Mouse (Mus musculus) c-Kit-positive CD71-positive TER-119-negative erythroid progenitor cells, embryonic 14.5 days (primary cell): ENCODE measurements around the gene Bdh1.

Source experiments
- DNase-seq: peaks from one replicate; pipeline ENCODE4 v3.0.0-alpha.2; 2013; ENCODE audit warnings: low read depth

Gene Bdh1

DNA sequence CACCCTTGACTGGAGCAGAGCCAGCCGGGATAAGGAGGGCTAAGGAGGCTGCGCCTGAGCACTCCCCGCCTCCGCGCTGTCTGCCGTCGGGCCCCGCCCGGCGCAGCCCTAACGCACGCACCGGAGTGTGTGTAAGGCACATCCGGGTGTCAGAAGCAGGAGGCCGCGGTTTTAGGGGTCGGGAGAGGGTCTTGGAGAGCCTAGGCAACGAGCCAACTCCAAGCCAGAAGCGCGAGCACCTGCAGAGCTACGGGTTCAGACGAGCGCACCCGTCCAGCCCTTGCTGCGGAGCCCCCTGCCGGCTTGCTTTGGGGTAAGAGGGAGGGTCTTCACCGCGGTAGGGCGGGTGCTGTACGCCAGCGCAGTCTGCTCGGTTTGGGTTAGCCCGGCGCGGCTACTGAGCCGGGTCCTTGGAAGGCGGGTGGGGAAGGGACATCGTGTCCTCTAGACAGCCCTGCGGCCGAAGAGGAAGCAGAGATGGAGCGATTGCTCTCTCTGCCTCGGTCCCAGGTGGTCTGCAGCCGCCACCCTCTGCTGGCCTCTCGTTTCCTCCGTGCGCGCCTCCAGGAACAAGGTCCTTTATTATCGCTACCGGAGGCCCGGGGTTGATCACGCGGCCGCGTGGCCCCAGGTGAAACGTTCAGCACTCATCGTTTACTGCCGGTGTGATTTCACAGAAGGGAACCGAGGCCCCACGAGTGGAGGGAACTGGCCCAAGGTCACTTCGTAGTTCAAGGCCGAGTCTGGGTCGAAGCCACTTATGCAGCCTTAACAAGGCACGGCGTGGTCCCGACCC is 6.8 kb downstream of the Bdh1 start:
- DNase-seq = no peak

DNA sequence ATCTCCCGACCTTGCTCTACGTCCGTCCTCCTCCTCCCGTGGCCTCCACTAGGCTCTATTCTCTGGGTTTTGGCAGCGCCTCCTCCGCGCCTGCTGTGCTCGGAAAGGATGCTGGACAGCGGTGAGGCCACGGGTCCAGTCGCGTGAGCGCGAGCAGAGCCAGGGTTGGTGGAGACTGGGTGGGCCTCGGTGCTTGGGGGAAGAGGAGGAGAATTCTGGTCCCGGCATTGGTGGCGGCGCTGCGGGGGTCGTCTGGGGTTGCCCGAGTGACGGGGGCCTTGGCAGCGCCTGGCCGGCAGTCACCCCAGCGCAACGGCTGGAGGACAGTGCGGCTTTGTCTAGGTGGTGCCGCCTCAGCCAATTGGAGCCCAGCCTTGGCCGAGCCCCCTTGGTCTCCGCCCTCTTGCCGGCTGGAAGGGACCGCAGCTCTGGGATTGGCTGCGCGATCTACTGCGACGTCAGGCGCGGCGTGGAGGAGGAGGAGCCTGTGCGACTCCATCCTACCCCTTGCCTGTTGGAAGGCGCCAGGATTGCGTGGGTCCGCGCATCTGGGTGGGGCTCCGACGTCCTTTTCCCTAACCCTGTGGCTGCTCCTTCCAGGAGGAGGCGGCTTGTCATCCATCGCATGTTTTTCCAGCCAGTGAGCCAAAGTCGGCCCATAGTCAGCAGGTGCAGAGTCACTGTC is 7.5 kb downstream of the Bdh1 start:
- DNase-seq = peak; percentile 84

DNA sequence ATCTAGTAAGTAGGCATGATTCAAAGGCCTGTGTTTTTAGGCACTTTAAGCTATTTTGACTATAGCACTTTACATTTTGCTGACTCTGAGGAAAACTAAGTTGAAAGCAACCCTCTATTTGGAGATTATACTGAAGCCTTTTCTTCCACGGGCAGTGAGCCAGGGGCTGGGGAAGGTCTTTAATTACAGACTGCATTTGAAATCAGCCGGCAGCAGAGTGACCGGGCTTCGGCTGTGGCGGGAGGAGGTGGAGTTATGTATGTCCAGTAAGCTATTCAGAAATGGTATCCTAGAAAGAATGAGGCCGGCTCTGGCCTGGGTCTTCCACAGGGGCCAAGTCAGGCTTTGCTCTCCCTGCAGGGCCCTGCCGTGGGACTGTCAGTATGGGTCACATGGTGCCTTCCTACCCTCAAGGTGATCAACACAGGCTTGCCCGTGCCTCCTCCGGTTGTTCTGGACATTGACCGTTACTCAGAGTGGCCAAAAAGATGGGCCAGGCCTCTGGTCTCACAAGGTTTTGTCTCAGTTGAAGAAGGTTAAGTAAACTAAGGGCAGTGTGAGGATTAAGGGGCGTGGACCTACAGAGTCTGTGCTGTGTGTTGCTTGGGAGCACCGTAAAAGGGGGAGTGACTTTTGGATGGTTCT is 11.5 kb downstream of the Bdh1 start:
- DNase-seq = no peak

DNA sequence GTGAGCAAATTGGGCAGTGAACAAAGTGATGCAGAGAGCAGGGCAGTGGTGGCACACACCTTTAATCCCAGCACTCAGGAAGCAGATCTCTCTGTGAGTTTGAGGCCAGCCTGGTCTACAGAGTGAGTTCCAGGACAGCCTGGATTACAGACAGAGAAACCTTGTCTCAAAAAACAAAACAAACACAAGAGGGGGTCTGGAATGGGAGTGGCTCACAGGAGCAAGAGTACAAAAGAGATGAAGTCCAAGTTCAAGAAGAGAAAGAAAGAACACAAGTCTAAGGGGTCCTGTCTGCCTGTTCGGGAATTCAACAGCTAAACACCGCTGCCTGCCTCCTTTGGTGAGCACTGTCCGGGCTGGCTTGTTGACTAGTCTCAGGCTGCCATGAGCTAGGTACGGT is 13.1 kb downstream of the Bdh1 start:
- no peak for DNase-seq

DNA sequence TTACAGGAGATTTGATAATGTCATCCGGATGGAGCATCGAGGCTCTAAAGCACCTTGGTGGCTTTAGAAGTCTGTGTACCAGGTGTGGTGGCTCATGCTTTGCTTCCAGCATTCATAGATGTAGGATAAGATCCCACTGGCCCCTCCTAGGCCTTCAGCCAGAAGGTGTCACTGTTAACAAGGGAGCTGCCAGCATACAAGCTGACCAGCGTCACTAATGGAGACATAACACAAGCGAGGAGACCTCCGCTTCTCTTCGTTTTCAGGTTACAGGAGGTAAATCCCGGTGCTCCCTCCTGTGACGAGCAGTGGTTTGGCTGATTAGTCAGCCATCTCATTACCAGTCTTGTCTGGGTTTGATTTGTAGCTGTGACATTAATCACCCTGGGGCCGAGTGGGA is 14.0 kb downstream of the Bdh1 start:
- no peak for DNase-seq

DNA sequence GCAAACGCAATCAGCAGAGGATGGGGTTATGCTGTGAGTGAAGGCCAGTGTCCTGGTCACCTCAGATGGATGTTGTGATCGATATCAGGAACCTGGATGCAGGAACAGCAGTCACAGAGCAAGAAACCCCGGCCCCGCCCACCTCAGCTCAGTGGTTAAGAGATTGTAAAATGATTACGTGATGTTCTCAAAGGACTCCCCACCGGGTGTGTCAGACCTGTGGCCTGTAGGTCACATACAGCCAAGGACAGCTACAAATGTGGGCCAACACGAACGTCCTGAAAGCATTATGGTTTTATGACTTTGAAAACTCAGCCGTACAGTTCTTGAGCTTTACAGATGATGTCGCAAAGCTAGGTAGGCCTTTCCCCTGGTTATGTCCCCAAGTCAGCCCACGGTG is 15.3 kb downstream of the Bdh1 start:
- DNase-seq = no peak

DNA sequence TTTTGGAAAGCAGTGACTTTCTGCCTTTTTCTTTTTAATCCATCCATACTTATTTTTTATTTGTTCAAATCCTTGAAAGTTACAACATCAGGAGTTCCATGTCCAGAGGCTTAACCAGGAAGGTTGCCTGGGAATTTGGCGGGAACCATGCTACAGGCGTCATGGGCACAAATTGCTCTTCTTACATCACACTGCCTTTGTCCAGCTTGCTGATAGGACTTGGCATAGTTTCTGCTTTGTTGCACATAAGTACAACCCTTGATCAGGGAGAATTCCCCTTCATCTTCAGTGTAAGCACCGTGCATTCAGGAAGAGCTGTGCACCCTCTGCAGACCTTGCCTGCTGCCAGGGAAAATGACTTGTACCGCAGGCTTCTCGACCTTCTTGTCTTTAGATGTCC is 17.4 kb downstream of the Bdh1 start:
- DNase-seq = no peak

DNA sequence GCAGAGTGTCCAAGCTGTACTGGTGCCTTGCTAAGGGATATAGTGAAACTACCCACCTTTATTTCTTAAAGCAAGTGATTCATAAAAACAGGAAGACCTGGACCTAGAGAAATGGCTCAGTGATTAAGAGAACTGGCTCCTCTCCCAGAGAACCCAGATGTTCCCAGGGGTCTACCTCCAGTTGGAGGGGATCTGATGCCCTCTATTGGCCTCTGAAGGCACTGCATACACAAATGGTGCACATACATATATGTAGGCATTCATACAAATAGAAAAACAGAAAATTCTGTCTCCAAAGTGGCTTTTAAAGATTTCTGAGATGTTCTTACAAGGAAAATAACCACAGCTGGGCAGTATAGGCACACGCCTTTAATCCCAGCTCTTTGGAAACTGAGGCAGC is 18.0 kb downstream of the Bdh1 start:
- no peak for DNase-seq

DNA sequence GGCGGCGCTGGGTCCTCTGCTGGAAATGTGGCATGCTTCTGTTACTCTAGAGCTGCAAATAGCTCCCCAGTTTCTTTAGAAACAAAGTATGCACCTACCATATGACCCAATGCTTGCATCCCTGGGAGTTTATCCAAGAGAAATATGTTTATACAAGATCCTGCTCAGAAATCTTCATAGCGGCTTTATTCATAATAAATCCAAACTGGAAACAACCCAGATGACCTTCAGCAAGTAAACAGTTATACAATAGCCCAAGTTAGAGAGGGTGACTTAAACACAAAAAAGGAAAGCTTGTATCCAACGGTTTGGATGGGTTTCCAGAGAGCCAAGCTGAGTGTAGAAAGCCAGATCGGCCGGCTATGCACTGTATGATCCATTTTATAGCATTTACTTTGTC is 22.4 kb downstream of the Bdh1 start:
- DNase-seq = no peak

DNA sequence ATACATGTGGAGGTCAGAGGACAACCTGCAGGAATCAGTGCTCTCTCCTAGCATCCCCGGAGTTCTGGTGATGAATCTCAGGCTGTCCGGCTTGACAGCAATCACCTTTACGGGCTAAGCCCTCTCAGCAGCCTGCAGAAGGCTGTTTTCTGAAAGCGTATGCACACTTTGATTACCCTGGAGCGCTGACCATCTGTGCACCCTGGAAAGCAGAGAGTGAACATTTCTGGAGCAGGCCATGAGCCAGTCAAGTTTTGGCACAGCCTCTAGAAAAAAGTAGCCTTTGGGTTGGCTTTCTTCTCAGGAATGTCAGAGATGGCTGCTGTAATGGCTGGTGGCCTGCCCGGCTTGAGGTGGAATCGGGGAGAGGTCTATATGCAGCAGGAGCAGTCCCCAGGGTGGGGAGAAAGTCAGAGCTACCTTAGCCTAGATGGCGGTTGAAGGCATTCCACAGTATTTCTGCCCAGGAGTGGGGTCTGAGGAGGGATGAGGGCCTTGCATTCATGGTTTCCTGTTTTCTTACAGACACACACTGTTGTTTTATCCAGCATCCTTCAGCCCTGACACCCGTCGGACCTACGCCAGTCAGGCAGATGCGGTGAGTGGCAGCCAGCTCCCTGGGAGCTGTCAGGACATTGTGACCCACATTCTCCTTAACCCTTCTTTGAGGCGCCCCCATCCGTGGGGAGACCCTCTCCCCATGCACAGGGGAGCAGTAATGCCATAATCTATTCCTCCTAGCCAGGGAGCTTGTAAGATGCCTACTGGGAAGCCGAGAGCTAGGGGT is 24.2 kb downstream of the Bdh1 start:
- DNase-seq = no peak

DNA sequence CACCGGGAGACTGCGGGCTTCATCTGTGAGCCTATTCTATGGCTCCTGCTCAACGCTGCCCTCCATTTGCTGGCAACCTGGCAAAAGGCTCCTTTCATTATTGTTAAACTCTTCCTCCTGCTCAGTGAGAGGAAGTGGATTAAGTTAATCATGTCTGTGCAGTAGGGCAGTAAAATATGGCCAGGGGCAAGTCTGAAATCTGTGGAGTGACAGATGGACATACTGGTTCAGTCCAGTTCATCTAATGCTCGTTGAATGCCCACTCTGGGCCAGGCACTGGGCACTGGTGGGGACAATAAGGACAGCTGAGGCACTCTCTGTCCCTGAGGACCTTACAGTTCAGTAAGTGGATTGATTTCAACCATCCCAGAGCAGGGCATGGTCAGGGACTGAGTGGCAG is 27.9 kb downstream of the Bdh1 start:
- no peak for DNase-seq

DNA sequence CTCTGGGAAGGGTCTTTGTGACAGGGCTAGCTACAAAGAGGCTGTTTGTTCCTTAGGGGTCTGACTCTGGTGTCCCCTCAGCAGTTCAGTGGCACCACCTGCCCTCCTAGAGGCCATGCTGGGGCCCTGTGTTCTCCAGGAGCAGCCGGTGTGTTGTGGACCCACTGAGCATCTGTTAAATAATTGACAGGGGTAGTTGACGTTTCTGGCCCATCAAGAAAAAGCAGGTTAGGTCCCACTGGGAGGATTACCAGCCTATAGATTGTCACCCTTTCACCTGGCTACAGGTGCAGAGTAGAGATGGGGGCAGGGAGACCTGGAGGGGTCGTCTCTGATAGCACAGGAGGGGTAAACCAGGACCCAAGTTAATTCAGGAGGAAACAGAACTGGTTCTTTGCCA is 29.2 kb downstream of the Bdh1 start:
- no peak for DNase-seq

DNA sequence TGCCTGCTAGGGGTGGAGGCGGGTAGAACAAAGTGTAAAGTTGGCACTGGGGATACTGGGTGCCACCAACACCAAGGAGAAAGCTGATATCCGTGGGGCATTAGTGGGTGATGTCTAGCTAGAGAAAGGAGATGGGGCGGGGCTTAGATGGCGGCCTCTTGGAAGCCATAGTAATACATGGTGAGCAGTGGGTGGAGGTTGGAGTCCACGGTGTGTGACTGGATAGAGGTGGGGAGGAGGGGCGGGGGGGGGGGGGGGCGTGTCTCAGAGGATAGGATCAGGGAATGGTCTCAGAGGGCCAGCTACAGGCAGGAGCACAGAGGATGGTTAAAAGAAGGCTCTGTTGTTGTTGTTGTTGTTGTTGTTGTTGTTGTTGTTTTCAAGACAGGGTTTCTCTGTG is 30.4 kb downstream of the Bdh1 start:
- no peak for DNase-seq

DNA sequence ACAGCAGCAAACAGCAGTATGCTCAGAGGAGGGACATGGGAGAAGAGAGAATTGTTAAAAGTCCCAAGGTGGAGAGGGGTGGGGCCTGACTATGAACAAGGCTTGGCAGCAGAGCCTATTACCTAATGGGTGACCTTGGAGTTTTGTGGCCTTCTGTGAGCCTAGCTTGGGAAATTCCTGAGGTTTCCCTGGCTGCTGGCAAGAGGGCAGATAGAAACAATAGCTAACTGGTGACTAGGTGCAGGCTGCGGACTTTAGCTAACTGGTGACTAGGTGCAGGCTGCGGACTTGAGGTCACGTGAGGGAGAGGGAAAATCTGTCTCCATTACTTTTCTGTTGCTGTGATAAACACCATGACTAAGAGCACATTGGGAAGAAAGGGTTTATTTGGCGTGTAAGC is 31.9 kb downstream of the Bdh1 start:
- DNase-seq = no peak

DNA sequence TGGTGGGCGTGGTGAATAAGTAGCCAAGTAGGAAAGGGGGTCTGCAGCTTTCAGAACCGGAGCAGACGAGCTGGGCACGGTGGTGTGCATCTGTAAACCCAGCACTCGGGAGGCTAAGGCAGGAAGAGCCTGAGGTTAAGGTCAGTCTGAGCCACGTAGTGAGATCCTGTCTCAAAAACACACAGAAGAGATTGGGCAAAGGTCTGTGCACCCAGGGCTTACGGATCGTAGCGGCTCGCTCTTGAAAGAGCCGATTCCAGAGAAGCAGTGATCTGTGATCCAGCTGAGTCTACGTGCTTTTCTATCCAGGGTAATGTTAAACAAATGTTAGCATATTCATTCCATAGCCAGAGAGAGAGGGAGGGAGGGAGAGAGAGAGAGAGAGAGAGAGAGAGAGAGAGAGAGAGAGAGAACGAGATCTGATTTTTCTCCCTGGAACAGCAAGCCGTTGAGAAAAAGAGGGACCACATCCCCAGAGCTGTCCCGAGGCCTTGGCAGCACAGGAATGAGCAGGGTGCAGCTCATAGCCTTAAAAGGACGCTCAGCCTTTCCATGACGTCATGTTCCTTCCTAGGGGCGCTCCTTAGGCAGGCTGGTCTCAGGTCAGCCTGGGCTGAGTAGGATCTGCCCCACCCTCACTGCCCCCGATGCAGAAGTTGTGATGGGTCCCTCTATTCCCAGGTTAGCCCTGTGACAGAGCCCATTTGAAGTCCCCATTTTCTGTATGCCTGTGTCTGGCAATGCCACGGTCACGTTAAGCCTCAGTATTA is 33.4 kb downstream of the Bdh1 start:
- DNase-seq = no peak

DNA sequence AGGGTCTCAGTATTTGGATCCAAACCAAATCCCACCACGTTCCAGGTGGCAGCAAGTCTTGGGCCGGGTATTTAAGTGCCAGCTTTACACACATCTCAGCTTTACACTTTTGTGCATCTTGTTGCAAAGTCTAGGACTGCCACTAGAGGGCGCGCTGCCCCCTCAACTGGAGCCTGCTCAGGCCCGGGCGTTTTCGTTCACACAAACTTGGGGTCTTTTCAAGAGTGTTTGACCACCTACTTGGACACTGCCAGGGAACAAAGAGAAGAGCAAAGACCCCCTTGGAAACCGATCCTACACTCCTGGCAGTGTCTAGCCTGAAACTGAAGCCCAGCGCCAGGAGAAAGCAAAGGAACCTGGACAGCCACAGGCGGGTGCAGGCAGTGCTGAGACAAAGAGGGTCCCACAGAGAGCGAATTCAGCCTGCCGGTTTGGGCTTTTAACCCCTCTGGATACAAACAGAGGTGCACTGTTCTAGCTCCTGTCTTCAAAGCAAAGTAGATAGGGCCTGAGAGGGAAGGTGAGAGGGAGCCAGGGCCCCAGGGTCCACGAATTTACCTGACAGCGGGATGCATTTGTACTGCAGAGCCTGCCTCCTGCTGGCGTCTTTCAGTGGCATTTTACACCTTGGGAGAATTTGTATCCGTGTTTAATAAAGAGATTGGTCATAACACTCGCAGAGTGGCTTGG is 36.3 kb downstream of the Bdh1 start:
- peak; percentile 57 for DNase-seq

DNA sequence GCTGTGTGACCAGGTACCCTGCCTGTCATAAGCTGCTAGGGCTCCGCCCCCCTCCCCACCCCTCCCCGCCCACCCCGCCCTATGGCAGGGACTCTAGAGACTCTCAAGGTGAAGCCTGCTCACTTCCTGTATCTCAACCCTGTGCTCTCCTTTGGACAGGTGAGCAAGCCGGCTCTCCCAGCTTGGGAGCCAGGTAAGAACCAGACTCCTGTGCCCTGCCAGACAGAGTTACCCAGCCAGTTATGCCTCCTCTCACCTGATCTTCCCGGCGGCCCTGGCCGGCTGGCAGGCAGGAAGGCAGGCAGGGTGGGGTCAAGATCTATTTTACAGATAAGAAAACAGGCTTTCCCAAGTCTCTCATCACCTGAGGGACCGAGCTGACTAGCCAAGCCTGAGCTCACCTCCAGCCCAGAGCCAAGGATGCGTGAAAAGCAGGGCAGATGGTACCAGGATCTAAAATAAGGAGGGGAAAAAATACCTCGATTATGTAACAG is 37.9 kb downstream of the Bdh1 start:
- no peak for DNase-seq

DNA sequence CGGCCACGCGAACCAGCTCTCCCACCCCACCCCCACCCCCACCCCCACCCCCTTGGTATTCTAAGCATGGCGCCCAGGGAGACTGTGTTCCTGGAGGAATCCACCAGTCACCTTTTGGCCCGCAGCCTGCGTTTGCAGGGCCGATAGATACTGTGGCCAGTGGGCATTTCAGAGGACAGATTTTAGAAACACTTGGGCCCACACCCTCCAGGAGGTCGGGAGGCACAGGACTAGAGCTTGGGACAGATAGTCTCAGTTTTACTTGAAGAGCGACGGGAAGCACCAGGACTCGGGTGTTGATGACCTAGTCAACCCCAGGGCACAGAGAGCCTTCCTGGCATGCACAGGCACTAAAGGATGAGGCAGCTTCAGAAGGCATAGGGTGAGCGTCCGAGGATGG is 38.4 kb downstream of the Bdh1 start:
- DNase-seq = no peak

DNA sequence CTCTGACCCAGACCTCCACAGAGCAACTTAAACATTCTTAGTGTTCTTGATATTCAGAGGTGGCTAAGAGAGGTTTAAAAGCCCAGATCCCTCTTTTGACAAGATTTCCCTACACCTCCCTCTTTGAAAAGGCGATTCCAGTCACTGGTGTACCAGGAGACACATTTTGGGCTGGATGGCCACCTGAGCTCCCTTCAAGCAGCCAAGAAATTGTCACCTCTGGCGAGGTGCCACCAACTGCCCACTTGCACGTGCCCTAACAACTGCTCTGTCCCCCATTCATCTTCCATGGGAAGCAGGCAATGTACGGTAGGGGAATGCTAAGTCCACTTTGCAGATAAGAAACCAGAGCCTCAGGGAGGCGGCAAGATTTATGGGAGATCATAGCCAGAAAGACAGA is 39.0 kb downstream of the Bdh1 start:
- DNase-seq = no peak

DNA sequence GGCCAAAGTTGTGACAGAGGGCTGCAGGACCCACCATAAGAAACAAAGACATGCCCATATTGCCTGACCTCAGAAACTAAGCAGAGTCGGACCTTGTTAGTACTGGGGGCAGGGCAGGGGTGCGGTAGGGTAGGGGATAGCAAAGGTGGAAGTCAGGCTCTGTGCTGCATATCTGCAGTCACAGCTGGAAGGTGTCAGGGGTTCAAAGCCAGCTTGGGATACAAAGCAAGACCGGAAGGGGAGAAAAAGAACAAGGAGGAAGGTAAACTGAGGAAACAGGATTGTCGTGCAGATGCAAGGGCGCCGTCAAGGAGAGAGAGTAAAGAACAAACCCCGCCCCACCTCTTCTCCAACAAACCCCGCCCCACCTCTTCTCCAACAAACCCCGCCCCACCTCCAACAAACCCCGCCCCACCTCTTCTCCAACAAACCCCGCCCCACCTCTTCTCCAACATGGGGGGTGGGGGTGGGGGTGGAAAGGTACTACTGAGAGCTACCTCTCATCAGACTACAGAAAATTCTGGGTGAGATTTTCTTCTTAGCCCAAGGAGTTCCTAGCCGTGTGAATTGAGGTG is 40.1 kb downstream of the Bdh1 start:
- no peak for DNase-seq

DNA sequence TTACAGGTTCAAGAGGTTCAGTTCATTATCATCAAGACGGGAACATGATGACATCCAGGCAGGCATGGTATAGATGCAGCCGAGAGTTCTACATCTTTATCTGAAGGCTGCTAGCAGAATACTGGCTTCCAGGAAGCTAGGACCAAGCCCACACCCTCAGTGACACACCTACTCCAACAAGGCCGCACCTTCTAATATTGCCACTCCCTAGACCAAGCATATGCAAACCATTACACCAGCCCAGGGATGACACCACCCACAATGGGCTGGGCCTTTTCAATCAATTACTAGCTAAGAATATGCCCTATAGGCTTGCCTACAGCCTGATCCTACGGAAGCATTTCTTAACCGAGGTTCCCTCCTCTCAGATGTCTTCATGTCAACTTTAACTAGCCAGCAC is 42.9 kb downstream of the Bdh1 start:
- peak; percentile 51 for DNase-seq
